ENCODE assay signal across 29 mouse cellular contexts in the genomic region with DNA sequence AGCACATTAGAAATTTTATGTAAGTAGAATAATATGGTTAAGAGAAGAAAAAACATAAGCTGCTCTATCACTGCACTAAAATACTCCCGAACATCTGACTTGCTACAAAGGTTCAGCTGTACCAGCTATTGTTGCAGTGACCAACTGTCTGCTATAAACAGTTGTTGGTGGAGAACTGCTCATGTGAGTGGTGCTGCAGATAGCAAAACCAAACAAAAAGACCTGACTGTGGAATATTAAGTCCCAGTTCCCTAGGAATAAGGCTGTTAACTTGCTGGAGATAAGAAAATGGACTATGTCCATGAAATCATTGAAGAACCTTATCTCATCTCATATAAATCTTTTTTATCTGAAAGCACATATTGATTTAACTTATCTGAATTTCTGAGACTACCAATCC.
"Had no signal": no experiment of that assay in that cellular context is flagged by ENCODE, and none has a peak within 500 bp of the region (broad histone marks: within the 10 kb centered on the region; RNA-seq: fewer than 3 reads in every experiment).

No protein-coding gene starts in this region.

- H3K4me3 ChIP-seq: embryonic facial prominence, embryonic 10.5 days; embryonic facial prominence, embryonic 12.5 days; embryonic facial prominence, embryonic 13.5 days; embryonic facial prominence, embryonic 15.5 days; erythroblast, embryonic 14.5 days; forebrain, embryonic 10.5 days; forebrain, embryonic 12.5 days; forebrain, embryonic 13.5 days; forebrain, embryonic 15.5 days; gastrocnemius, adult 2 months; heart, adult 2 months had no signal

- H3K9ac ChIP-seq: embryonic facial prominence, embryonic 12.5 days; embryonic facial prominence, embryonic 13.5 days; embryonic facial prominence, embryonic 15.5 days; forebrain, embryonic 12.5 days; forebrain, embryonic 13.5 days; forebrain, embryonic 15.5 days; forebrain, postnatal 0 days had no signal

- H3K36me3 ChIP-seq: embryonic facial prominence, embryonic 10.5 days; embryonic facial prominence, embryonic 12.5 days; embryonic facial prominence, embryonic 13.5 days; embryonic facial prominence, embryonic 15.5 days; forebrain, embryonic 10.5 days; forebrain, embryonic 12.5 days; forebrain, embryonic 15.5 days had no signal

- H3K27ac ChIP-seq: embryonic facial prominence, embryonic 10.5 days; embryonic facial prominence, embryonic 12.5 days; embryonic facial prominence, embryonic 13.5 days; embryonic facial prominence, embryonic 15.5 days; forebrain, embryonic 10.5 days; forebrain, embryonic 12.5 days; forebrain, embryonic 13.5 days; forebrain, embryonic 15.5 days; gastrocnemius, adult 2 months; heart, adult 2 months had no signal

- H3K4me2 ChIP-seq: embryonic facial prominence, embryonic 12.5 days; embryonic facial prominence, embryonic 13.5 days; embryonic facial prominence, embryonic 15.5 days; forebrain, embryonic 12.5 days; forebrain, embryonic 13.5 days; forebrain, embryonic 15.5 days had no signal

- ATAC-seq: forebrain, embryonic 13.5 days; forebrain, embryonic 14.5 days; forebrain, embryonic 15.5 days; forebrain, embryonic 16.5 days; forebrain, postnatal 0 days had no signal

- DNase-seq: cerebellum, adult 2 months; cerebellum, adult 8-10 months; cerebellum, adult 9-10 months; cerebellum, adult 9-11 months; cerebellum, postnatal 10 days; cerebellum, postnatal 14 days; cerebellum, postnatal 25 days; cerebellum, postnatal 36 days; embryo, embryonic 11 days; forebrain, postnatal 0 days; gastrocnemius, adult 2 months; gastrocnemius, postnatal 10 days; gastrocnemius, postnatal 14 days; gastrocnemius, postnatal 25 days; gastrocnemius, postnatal 36 days; heart, adult 11 months; heart, adult 18-20 months; heart, adult 2 months had no signal

- H3K27me3 ChIP-seq: embryonic facial prominence, embryonic 12.5 days; embryonic facial prominence, embryonic 13.5 days; embryonic facial prominence, embryonic 15.5 days; forebrain, embryonic 12.5 days; forebrain, embryonic 13.5 days; forebrain, embryonic 15.5 days had no signal

- H3K9me3 ChIP-seq: embryonic facial prominence, embryonic 10.5 days; embryonic facial prominence, embryonic 12.5 days; embryonic facial prominence, embryonic 13.5 days; embryonic facial prominence, embryonic 15.5 days; forebrain, embryonic 10.5 days; forebrain, embryonic 12.5 days; forebrain, embryonic 13.5 days; forebrain, embryonic 15.5 days had no signal

- H3K4me1 ChIP-seq: embryonic facial prominence, embryonic 10.5 days; embryonic facial prominence, embryonic 12.5 days; embryonic facial prominence, embryonic 13.5 days; embryonic facial prominence, embryonic 15.5 days; forebrain, embryonic 10.5 days; forebrain, embryonic 12.5 days; forebrain, embryonic 13.5 days; forebrain, embryonic 15.5 days had no signal
